Mouse (Mus musculus): ENCODE measurements around the gene Ppp1r12b. TPM values are rescaled to one million over a fixed set of nuclear protein-coding genes. Genes with fewer than 3 reads are reported as not detected.

Gene Ppp1r12b
- polyA plus RNA-seq, 1 experiment = 17.8 TPM

DNA sequence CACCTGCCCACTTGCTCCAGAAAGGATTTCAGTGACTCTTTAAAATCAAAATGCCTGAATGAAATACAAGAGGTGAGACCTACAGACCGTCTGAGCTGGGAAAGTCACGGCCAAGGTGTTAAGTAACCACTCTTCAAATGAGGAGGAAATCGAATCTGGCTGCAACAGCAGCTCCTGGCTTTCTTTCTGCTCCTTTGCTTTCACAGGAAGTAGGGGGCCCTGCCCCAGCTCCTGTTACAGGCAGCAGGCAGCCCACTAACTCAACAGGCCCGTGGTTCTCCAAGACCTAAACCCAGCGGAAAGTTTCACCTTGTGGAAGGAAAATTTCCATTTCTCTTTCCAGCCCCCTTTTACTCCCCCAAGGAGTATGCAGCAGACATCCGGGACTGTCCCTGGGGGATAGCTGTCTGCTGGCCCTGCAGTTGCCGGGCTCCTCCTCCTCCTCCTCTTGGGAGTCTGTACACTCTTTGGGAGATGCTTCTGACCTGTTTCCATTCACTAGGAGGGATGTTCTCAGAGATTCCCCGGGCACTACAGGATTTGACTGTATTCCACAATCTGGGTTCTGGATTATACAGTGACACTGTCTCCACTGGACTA is 36.4 kb upstream of the Ppp1r12b start:
- Histone ChIP-seq H3K4me1 (ENCODE audit: control insufficient read depth, insufficient read depth, low read length) (no peaks in the 10 kb centered on the region), H3K4me3 (replicated peaks; ENCODE audit: control insufficient read depth, low read depth, low read length) (no peak overlapping the region), H3K27ac (ENCODE audit: control insufficient read depth, insufficient read depth, low read depth, low read length, poor library complexity) (no peak overlapping the region)
- 32% methylated on average over 8 of the region's 8 CpGs for WGBS
- TF ChIP-seq CTCF (IDR thresholded peaks at IDR 0.05; ENCODE audit: control insufficient read depth, insufficient read depth, low read length) = no peak
- TF ChIP-seq POLR2A (IDR thresholded peaks at IDR 0.05; ENCODE audit: borderline replicate concordance, control insufficient read depth, low read depth, low read length) = no peak

DNA sequence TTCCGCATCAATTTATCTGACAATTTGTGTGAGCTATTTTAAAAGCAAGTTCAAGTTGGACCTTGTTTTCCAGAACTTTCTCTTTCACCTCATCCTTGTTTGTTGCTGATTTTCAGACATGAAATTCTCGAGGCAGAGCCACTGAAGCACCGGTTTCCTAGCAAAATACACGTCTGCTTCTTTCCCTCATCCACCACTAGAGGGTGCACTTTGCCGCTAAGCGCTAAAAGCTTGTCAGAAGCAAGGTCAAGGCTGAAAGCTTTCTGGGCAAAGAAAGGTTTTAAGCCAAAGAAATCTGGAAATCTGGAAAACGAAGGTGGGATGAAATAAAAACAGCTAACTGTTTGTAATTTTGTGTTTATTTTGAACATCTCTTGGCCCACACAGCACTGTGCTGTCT is 33.6 kb upstream of the Ppp1r12b start:
- Histone ChIP-seq H3K27ac (ENCODE audit: control insufficient read depth, insufficient read depth, low read depth, low read length, poor library complexity) (no peak overlapping the region), H3K4me3 (replicated peaks; ENCODE audit: control insufficient read depth, low read depth, low read length) (no peak overlapping the region), H3K4me1 (ENCODE audit: control insufficient read depth, insufficient read depth, low read length) (no peaks in the 10 kb centered on the region)
- WGBS = 7% methylated on average over 7 of the region's 7 CpGs
- TF ChIP-seq CTCF (IDR thresholded peaks at IDR 0.05; ENCODE audit: control insufficient read depth, insufficient read depth, low read length) (peak; percentile 78), POLR2A (IDR thresholded peaks at IDR 0.05; ENCODE audit: borderline replicate concordance, control insufficient read depth, low read depth, low read length) (no peak)

DNA sequence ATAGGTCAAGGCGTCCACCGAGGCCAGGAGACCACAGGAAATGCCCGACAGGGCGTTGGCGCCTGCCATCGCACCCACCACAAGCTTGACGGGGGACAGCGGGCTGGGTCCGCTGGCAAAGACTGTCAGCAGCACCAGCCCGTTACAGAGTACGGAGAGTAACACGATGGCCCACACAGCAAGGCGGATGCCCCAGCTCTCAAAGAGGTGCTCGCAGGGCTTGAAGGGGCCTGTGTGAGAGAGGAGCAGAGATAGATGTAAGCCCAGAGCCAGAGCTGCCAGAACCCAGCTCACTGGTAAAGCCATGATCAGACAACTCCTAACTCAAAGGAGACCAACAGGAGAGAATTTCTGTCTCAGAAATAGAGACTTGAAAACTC is 32.2 kb upstream of the Ppp1r12b start:
- Histone ChIP-seq H3K4me3 (replicated peaks; ENCODE audit: control insufficient read depth, low read depth, low read length) (no peak overlapping the region), H3K4me1 (ENCODE audit: control insufficient read depth, insufficient read depth, low read length) (no peaks in the 10 kb centered on the region), H3K27ac (ENCODE audit: control insufficient read depth, insufficient read depth, low read depth, low read length, poor library complexity) (no peak overlapping the region)
- TF ChIP-seq POLR2A (IDR thresholded peaks at IDR 0.05; ENCODE audit: borderline replicate concordance, control insufficient read depth, low read depth, low read length) (no peak), CTCF (IDR thresholded peaks at IDR 0.05; ENCODE audit: control insufficient read depth, insufficient read depth, low read length) (no peak)
- WGBS = 18% methylated on average over 14 of the region's 14 CpGs

DNA sequence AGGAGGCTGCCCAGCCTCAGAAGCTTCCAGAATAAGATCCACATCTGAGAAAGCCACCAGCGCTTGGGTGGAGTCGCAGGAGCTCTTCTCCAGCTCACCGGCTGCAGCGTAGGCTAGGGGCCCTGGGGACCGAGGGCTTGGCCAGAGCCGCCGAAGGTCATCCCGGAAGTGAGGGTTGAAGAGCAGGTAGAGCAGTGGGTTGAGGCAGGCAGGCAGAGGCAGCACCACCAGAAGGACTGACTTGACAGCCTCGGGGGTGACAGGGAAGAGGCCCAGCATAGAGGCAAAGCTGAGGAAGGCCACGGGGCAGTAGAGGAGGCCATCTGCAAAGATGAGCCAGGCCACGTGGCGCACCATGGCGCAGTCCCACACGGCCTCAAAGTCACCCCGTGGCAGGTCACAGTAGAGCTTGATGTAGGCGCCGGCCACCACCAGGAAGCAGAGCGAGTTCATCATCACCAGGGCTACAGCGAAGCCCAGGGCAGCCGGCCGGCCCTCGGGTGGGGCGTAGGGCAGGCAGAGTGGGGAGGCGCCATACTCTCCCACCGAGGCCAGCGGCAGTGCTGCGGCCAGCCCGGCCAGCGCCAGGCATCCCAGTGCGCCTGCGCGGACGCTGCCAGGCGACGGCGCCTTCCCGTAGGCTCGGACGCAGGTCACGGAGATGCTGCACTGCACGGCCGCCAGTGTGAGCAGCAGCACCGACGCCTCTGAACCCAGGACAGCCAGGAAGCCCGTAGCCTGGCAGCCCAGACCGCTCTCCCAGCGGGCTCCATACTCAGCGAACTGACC is 31.6 kb upstream of the Ppp1r12b start:
- Histone ChIP-seq H3K4me1 (ENCODE audit: control insufficient read depth, insufficient read depth, low read length) (no peaks in the 10 kb centered on the region), H3K4me3 (replicated peaks; ENCODE audit: control insufficient read depth, low read depth, low read length) (no peak overlapping the region), H3K27ac (ENCODE audit: control insufficient read depth, insufficient read depth, low read depth, low read length, poor library complexity) (no peak overlapping the region)
- TF ChIP-seq CTCF (IDR thresholded peaks at IDR 0.05; ENCODE audit: control insufficient read depth, insufficient read depth, low read length) (no peak), POLR2A (IDR thresholded peaks at IDR 0.05; ENCODE audit: borderline replicate concordance, control insufficient read depth, low read depth, low read length) (no peak)
- WGBS = 31% methylated on average over 48 of the region's 48 CpGs

DNA sequence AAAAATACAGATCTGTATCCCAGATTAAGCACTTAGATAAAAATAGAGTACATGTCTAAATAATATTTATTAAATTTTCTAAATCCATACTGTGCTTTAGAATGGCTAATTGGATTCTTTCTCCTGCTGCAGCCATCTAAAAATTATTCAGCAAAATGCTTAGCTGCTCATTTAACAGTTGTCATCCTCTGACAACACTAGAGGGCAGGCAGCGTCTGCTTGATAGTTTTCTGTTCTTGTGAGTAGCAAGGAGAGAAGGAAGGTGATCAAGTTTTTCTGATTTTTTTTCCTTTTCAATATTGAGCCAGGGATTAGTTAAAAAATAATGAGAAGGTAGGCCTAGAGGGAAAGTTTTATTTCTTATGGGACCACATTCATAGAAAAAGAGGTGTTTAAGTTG is 17.2 kb upstream of the Ppp1r12b start:
- TF ChIP-seq POLR2A (IDR thresholded peaks at IDR 0.05; ENCODE audit: borderline replicate concordance, control insufficient read depth, low read depth, low read length) = no peak
- no peak for TF ChIP-seq CTCF (IDR thresholded peaks at IDR 0.05; ENCODE audit: control insufficient read depth, insufficient read depth, low read length)
- H3K4me1 ChIP-seq (ENCODE audit: control insufficient read depth, insufficient read depth, low read length) = no peaks in the 10 kb centered on the region
- H3K4me3 ChIP-seq (replicated peaks; ENCODE audit: control insufficient read depth, low read depth, low read length) = no peak overlapping the region
- WGBS = 82% methylated on average over 1 of the region's 1 CpGs
- H3K27ac ChIP-seq (ENCODE audit: control insufficient read depth, insufficient read depth, low read depth, low read length, poor library complexity) = no peak overlapping the region

DNA sequence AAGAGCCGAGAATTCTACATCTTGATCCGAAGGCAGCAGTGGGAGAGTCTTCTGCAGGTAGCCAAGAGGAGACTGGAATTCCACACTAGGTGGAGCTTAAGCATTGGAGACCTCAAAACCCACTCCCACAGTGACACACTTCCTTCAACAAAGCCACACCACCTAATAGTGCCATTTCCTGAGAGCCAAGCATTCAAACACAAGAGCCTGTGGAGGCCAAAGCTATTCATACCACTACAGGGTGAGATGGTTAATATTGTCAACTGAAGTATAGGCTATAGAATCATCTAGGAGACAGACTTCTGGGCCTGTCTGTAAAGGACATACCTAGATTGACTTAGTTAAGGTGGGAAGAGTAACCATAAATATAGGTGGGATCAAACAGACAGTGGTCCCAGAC is 9.7 kb upstream of the Ppp1r12b start:
- H3K27ac ChIP-seq (ENCODE audit: control insufficient read depth, insufficient read depth, low read depth, low read length, poor library complexity) = no peak overlapping the region
- H3K4me3 ChIP-seq (replicated peaks; ENCODE audit: control insufficient read depth, low read depth, low read length) = no peak overlapping the region
- TF ChIP-seq CTCF (IDR thresholded peaks at IDR 0.05; ENCODE audit: control insufficient read depth, insufficient read depth, low read length) = no peak
- no peak for TF ChIP-seq POLR2A (IDR thresholded peaks at IDR 0.05; ENCODE audit: borderline replicate concordance, control insufficient read depth, low read depth, low read length)
- H3K4me1 ChIP-seq (ENCODE audit: control insufficient read depth, insufficient read depth, low read length) = no peaks in the 10 kb centered on the region; the same call in 1 of the 2 replicates
- 93% methylated on average over 2 of the region's 2 CpGs for WGBS

DNA sequence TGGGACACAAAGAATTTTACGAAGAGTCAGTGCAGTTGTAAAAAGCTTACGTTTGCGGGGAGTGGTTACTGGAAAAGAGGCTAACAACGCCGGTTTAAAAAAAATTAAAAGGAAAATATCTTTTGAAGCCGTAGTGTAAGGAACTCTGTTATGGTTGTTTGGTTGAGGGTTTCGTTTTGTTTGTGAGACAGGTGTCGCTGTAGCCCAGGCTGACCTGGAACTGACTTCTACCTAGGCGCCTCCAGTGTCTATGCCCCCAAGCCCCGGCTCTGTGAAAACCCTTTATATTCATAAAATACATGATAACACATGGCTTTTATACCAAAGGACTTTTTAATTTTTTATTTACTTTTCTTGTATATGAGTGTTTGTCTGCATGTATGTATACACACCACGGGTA is 7.1 kb upstream of the Ppp1r12b start:
- H3K27ac ChIP-seq (ENCODE audit: control insufficient read depth, insufficient read depth, low read depth, low read length, poor library complexity) = peak overlapping the region; percentile 64
- WGBS = 2% methylated on average over 11 of the region's 11 CpGs
- H3K4me3 ChIP-seq (replicated peaks; ENCODE audit: control insufficient read depth, low read depth, low read length) = peak overlapping the region; percentile 98
- TF ChIP-seq CTCF (IDR thresholded peaks at IDR 0.05; ENCODE audit: control insufficient read depth, insufficient read depth, low read length) (peak; percentile 21; the same call in 1 of the 2 replicates), POLR2A (IDR thresholded peaks at IDR 0.05; ENCODE audit: borderline replicate concordance, control insufficient read depth, low read depth, low read length) (no peak)
- H3K4me1 ChIP-seq (ENCODE audit: control insufficient read depth, insufficient read depth, low read length) = no peaks in the 10 kb centered on the region; the same call in 1 of the 2 replicates

DNA sequence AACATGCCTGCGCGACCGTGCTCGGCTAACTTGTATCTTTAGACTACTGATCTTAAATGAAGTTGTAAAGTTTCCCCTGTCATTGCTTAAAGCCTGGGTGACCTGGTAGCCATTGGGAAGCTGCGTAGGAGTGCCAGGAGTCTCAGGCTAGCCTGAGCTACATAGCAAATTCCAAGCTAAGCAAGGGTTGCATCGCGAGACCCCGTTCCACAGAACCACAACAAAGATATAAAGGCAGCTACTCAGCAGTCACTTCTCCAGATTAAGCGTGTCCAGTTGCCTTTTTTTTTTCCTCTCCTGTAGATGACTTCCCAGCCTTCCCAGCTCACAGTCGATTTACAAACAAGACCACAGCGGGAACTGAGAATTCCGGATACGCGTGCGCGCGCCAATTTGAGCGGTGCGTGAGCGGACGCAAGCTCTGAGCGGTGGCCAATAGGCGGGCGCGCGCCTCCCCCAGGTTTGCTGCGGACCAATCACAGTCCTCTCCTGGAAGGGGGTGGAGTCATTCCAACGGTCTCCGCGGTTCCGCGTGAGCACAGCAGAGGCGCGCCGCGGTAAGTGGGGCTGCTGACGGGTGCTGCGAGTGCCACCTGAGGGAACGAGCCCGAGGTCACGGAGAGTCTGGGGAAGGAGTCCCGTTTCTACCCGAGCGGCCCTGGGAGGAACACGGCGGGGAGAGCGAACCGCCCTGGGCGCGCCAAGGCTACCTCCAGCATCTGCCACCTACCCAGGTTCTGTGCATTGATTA is 6.5 kb upstream of the Ppp1r12b start, which contains the start of gene Ube2t:
TSS of gene Ube2t (plus strand) at position 513 of the 751 bp plus-strand sequence.
- H3K27ac ChIP-seq (ENCODE audit: control insufficient read depth, insufficient read depth, low read depth, low read length, poor library complexity) = peak within 1 kb of the TSS; percentile 64

More for the DNA sequence above, 6.5 kb upstream of the Ppp1r12b start, which contains the start of gene Ube2t:
- Histone ChIP-seq H3K4me3 (replicated peaks; ENCODE audit: control insufficient read depth, low read depth, low read length) (peak within 1 kb of the TSS; percentile 98), H3K4me1 (ENCODE audit: control insufficient read depth, insufficient read depth, low read length) (no peaks in the 10 kb centered on the region; the same call in 1 of the 2 replicates)
- WGBS = 1% methylated on average over 50 of the region's 50 CpGs
- TF ChIP-seq CTCF (IDR thresholded peaks at IDR 0.05; ENCODE audit: control insufficient read depth, insufficient read depth, low read length) (no peak), POLR2A (IDR thresholded peaks at IDR 0.05; ENCODE audit: borderline replicate concordance, control insufficient read depth, low read depth, low read length) (peak; percentile 90; the same call in 1 of the 2 replicates)

Measured in bone marrow, adult 2 months (tissue).